Mouse (Mus musculus) kidney, embryonic 16.5 days (tissue): ENCODE measurements around the gene Stk35. TPM values are rescaled to one million over a fixed set of nuclear protein-coding genes. Genes with fewer than 3 reads are reported as not detected.
"Not testable (repeated sequence)": the region's sequence is repeated elsewhere in the genome, so short reads cannot be mapped to it uniquely, and the experiment has no call there.

ENCODE experiments used
- ATAC-seq: fragments of 200-750 bp; cut with Nextera tagmentation; 2 replicates; pipeline ENCODE4 v1.8.0; 2017; ENCODE audit warnings: moderate TSS enrichment; ENCODE audit not compliant: low FRiP score, low TSS enrichment
- H3K27ac ChIP-seq: fragments of 300-500 bp; sonication (generic); 2 replicates; pipeline ENCODE4 v1.5.1; 2014; ENCODE audit warnings: low read length
- H3K27me3 ChIP-seq: fragments of 300-500 bp; sonication (generic); 2 replicates; pipeline ENCODE4 v1.6.1; 2014; ENCODE audit warnings: low read length, control low read depth, mixed read lengths; ENCODE audit not compliant: insufficient read depth
- H3K36me3 ChIP-seq: fragments of 300-500 bp; sonication (generic); 2 replicates; pipeline ENCODE4 v1.6.1; 2014; ENCODE audit warnings: low read length, control low read depth, mixed read lengths; ENCODE audit not compliant: insufficient read depth
- H3K4me1 ChIP-seq: fragments of 300-500 bp; sonication (generic); 2 replicates; pipeline ENCODE4 v1.6.1; 2014; ENCODE audit warnings: low read length, control low read depth, mixed read lengths; ENCODE audit not compliant: insufficient read depth
- H3K4me2 ChIP-seq: fragments of 300-500 bp; sonication (generic); replicated peaks from 2 replicates; pipeline ENCODE4 v1.6.1; 2014; ENCODE audit warnings: low read depth, low read length
- H3K4me3 ChIP-seq: fragments of 300-500 bp; sonication (generic); 2 replicates; pipeline ENCODE4 v1.5.1; 2014; ENCODE audit warnings: mild to moderate bottlenecking, low read length
- H3K9ac ChIP-seq: fragments of 300-500 bp; sonication (generic); replicated peaks from 2 replicates; pipeline ENCODE4 v1.6.1; 2014; ENCODE audit warnings: low read length
- H3K9me3 ChIP-seq: fragments of 300-500 bp; sonication (generic); 2 replicates; pipeline ENCODE4 v1.6.1; 2016; ENCODE audit warnings: low read length, control low read depth
- WGBS: fragments of 180-500 bp; shearing (Covaris S2); extraction: QIAGEN DNeasy Blood & Tissue Kit; methylation state at CpG from one replicate; pipeline ENCODE4 v1.1.7; 2014; 5-methylcytosine and 5-hydroxymethylcytosine counted together
- polyA plus RNA-seq: library from polyadenylated mRNA; unstranded; fragments of >200 nt; fragmentation: Nextera tagmentation; extraction: Ambion mirVana; gene quantifications from 2 replicates; pipeline ENCODE4 v1.2.1, GENCODE M21; 2015

Gene Stk35
- polyA plus RNA-seq, 1 experiment from 2014 or later, result 9.4 TPM

DNA sequence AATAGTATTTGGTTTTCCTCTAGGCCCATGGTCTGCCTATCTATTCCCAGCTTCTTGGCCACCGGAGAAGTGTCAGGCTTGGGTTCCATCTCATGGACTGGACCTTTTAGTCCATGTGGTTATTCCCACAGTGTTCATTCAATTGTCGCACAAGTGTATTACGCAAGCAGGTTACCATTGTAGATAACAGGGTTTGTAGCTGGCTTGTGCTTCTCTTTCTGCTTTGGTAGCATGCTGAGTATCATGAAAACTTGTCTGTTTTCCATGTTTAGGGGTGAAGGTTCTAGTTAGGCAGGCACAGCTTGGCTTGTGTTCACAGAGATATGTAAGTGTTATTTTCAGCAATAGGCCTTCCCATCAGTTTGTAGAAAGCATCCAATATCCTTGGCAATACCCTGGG lies 25.8 kb downstream of the Stk35 start:
- Histone ChIP-seq H3K4me2 (no peak overlapping the region), H3K4me3 (no peak overlapping the region), H3K4me1 (no peaks in the 10 kb centered on the region), H3K27me3 (no peaks in the 10 kb centered on the region), H3K36me3 (peaks cover 26% of the 10 kb centered on the region), H3K9me3 (no peaks in the 10 kb centered on the region), H3K9ac (no peak overlapping the region), H3K27ac (no peak overlapping the region)
- 98% methylated on average over 3 of the region's 3 CpGs for WGBS
- ATAC-seq, result no peak

DNA sequence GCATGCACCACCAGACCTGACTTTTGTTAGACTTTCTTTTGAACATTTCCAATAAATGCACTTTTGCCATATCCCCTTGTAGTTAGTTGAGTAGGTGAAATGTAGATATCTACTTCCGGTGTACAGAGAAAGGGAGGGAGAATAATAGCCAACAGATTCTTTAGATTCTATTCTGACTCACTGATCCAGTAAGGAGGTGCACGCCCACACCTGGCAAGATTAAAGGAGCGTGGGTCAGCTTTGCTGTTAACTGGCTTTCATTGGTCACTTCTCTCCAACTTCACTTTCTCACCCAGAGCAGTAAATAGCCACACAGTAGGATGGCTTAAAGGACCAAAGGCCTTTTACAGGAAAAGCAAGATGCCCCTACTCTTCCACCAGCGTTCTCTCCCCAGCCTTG lies 32.7 kb downstream of the Stk35 start:
- Histone ChIP-seq H3K4me1 (no peaks in the 10 kb centered on the region), H3K9ac (no peak overlapping the region), H3K9me3 (no peaks in the 10 kb centered on the region), H3K27me3 (no peaks in the 10 kb centered on the region), H3K4me2 (no peak overlapping the region), H3K36me3 (peaks cover 21% of the 10 kb centered on the region), H3K27ac (no peak overlapping the region), H3K4me3 (no peak overlapping the region)
- no peak for ATAC-seq
- WGBS, result 67% methylated on average over 4 of the region's 4 CpGs

DNA sequence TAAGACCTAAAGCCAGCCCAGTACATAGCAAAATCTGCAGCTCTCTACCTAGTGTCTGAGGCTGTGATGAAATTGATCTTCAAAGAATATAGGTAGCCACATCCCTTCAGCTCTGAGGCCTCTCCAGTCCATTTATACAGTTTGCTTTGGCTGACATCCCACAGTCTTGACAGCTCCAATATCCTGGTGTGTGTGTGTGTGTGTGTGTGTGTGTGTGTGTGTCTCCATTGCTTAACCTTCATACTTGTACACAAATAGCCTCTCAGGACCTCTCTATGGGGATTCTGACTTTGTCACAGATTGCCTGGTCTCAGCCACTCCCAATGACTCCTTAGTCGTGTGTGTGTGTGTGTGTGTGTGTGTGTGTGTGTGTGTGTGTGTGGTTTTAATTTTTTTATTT lies 33.9 kb downstream of the Stk35 start:
- ATAC-seq, result no peak
- Histone ChIP-seq H3K9me3 (no peaks in the 10 kb centered on the region), H3K9ac (no peak overlapping the region), H3K36me3 (peaks cover 8% of the 10 kb centered on the region; the same call in 1 of the 2 replicates), H3K4me3 (no peak overlapping the region), H3K4me1 (no peaks in the 10 kb centered on the region), H3K27ac (no peak overlapping the region), H3K4me2 (no peak overlapping the region), H3K27me3 (no peaks in the 10 kb centered on the region)
- WGBS, result 94% methylated on average over 1 of the region's 1 CpGs

DNA sequence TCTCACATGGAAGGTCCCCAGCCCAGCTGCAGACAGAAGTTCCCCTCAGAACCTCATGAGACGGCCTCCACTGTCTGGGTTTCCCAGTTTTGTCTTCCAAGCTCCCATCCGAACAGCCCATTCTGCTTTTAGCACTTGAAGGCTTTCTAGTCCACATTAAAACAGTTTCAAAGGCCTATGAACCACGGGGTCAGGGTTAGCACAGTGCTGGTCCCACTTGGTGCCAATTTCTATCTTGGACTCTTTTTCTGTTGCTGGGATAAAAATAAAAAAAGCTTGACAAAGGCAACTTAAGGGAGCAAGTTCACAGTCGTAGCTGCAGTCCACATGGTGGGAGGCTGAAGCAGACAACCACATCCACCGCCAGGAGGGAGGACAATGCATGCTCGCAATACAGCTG lies 34.6 kb downstream of the Stk35 start:
- 87% methylated on average over 6 of the region's 6 CpGs for whole genome bisulfite sequencing
- H3K4me1 ChIP-seq, result no peaks in the 10 kb centered on the region
- no peak for ATAC-seq
- no peak overlapping the region for H3K27ac ChIP-seq
- no peak overlapping the region for H3K9ac ChIP-seq
- no peaks in the 10 kb centered on the region for H3K27me3 ChIP-seq
- H3K36me3 ChIP-seq, result peaks cover 4% of the 10 kb centered on the region; the same call in 1 of the 2 replicates
- no peak overlapping the region for H3K4me3 ChIP-seq
- no peaks in the 10 kb centered on the region for H3K9me3 ChIP-seq
- no peak overlapping the region for H3K4me2 ChIP-seq

DNA sequence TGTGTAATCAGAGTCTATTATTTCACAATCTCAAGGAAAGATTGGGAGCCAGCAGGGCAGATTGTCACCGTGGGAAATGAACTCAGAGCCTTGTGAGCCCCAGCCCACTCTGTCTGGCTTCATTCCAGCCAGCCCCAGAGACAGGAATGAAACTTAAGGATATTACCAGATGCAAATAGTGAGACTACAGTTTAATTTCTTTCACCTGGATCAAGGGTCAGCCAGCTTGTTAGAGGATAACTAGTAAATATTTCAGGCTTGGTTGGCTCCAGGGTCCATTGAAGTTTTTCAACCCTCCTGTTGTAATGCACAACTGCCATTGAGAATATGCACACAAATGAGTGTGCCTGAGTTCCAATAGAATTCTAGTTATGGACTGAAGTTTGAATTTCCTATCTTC lies 36.6 kb downstream of the Stk35 start:
- no peak for ATAC-seq
- 38% methylated on average over 1 of the region's 1 CpGs for WGBS
- Histone ChIP-seq H3K9me3 (no peaks in the 10 kb centered on the region), H3K27ac (no peak overlapping the region), H3K4me3 (no peak overlapping the region), H3K4me2 (no peak overlapping the region), H3K9ac (no peak overlapping the region), H3K27me3 (no peaks in the 10 kb centered on the region), H3K36me3 (no peaks in the 10 kb centered on the region; the same call in 1 of the 2 replicates), H3K4me1 (no peaks in the 10 kb centered on the region)

DNA sequence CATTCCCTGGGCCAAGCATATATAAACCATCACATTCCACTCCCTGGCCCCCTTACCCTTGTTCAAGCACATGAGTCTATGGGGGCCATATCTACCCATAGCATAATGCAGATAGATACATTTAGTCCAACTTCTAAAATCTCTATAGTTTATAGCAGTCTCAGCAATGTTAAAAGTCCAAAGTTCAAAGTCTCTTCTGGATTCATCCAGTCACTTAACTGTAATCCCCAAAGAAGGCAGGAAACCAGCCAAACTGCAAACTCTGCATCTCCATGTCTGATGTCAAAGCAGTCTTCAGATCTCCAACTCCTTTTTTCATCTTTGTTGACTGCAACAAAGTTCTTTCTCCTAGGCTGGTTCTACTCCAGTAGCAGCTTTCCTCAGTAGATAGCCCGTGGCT lies 38.0 kb downstream of the Stk35 start:
- no peak overlapping the region for H3K4me3 ChIP-seq
- ATAC-seq, result no peak
- H3K9me3 ChIP-seq, result no peaks in the 10 kb centered on the region
- no peak overlapping the region for H3K9ac ChIP-seq
- H3K27ac ChIP-seq, result no peak overlapping the region
- H3K36me3 ChIP-seq, result no peaks in the 10 kb centered on the region
- WGBS, result 94% methylated on average over 1 of the region's 1 CpGs
- no peaks in the 10 kb centered on the region for H3K4me1 ChIP-seq
- H3K4me2 ChIP-seq, result no peak overlapping the region
- no peaks in the 10 kb centered on the region for H3K27me3 ChIP-seq

DNA sequence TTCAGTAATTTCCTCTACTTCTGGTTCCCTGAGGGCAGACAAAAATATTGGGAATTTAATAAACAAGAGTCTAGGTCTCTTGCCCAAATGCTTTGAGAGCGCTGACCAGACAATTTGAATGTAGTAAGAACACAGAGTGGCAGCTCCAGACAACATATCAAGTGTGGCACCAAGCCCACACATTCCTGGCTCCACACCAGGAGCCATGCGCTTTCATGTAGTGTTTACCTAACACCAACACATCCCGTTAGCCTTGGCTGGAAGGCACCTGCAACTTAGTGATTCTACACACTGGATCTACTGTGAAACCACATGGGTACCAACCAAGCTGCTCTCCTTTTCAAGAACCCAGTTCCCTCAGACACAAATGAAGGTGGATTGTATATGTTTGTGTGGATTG lies 45.5 kb downstream of the Stk35 start:
- H3K27me3 ChIP-seq, result no peaks in the 10 kb centered on the region
- no peak overlapping the region for H3K4me2 ChIP-seq
- 78% methylated on average over 3 of the region's 3 CpGs for whole genome bisulfite sequencing

DNA sequence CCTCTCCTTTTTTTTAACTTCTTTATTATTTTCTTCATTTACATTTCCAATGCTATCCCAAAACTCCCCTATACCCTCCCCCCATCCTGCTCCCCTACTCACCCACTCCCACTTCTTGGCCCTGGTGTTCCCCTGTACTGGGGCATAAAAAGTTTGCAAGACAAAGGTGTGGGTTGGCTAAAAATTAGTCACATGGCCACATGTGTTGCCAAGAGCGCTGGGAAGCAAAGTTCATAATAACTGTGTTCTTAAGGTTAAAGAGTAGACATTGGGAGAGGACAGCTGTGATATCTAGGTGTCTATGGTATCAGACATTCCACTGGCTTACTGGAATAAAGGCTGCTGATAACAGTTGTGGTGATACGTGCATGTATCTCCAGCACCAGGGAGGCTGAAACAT lies 46.2 kb downstream of the Stk35 start:
- WGBS, result 85% methylated on average over 2 of the region's 2 CpGs
- no peak overlapping the region for H3K27ac ChIP-seq
- no peak for ATAC-seq

More for the DNA sequence above, 45.5 kb downstream of the Stk35 start:
- H3K27ac ChIP-seq, result no peak overlapping the region
- no peaks in the 10 kb centered on the region for H3K9me3 ChIP-seq
- no peak for ATAC-seq
- no peaks in the 10 kb centered on the region for H3K4me1 ChIP-seq
- no peak overlapping the region for H3K9ac ChIP-seq
- H3K4me3 ChIP-seq, result no peak overlapping the region
- H3K36me3 ChIP-seq, result no peaks in the 10 kb centered on the region

DNA sequence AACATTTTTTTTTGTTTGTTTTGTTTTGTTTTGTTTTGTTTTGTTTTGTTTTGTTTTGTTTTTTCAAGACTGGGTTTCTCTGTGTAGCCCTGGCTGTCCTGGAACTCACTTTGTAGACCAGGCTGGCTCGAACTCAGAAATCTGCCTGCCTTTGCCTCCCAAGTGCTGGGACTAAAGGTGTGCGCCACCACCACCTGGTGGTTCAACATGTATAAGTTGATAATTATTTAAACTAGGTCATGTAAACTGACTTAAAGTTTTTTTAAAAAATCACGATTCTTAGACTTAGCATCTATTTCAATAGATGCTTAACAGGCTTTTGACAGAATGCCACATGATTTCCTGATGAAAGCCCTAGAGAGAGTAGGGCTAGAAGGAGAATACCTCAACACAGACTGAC lies 48.8 kb downstream of the Stk35 start:
- not testable (repeated sequence) for H3K4me2 ChIP-seq, H3K4me3 ChIP-seq, H3K27ac ChIP-seq, H3K27me3 ChIP-seq, ATAC-seq, H3K4me1 ChIP-seq, H3K9ac ChIP-seq, H3K9me3 ChIP-seq, H3K36me3 ChIP-seq
- WGBS, result 86% methylated on average over 3 of the region's 3 CpGs

More for the DNA sequence above, 46.2 kb downstream of the Stk35 start:
- H3K4me3 ChIP-seq, result no peak overlapping the region
- no peaks in the 10 kb centered on the region for H3K36me3 ChIP-seq
- H3K4me2 ChIP-seq, result no peak overlapping the region
- no peaks in the 10 kb centered on the region for H3K27me3 ChIP-seq
- H3K9me3 ChIP-seq, result no peaks in the 10 kb centered on the region
- no peak overlapping the region for H3K9ac ChIP-seq
- peaks cover 3% of the 10 kb centered on the region; the same call in 1 of the 2 replicates for H3K4me1 ChIP-seq

DNA sequence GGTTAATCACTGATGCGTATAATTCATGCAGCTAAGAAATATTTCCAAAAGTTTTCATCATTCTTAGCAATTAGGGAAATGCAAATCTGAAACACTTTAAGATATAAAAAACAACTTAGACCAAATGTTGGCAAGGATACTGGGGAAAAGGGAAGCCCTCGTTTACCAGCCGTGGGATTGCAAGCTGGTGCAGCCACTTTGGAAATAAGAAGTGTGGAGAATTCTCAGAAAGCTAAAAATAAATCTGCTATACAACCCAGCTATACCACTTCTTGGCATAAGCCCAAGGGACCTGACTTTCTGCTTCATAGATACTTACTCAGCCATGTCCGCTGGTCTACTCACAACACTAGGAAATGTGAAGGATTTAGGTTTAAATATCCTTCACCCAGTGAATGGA lies 51.2 kb downstream of the Stk35 start:
- WGBS, result 72% methylated on average over 4 of the region's 4 CpGs
- Histone ChIP-seq H3K4me3 (no peak overlapping the region), H3K36me3 (no peaks in the 10 kb centered on the region), H3K27ac (no peak overlapping the region), H3K9ac (no peak overlapping the region), H3K4me1 (peaks cover 3% of the 10 kb centered on the region; the same call in 1 of the 2 replicates), H3K9me3 (no peaks in the 10 kb centered on the region), H3K4me2 (no peak overlapping the region), H3K27me3 (no peaks in the 10 kb centered on the region)
- ATAC-seq, result no peak
